ENCODE assay signal across 25 mouse cellular contexts in genomic region chr1:20791414-20791813, GRCm38 (mm10). TPM values are rescaled to one million over a fixed set of nuclear protein-coding genes. Genes with fewer than 3 reads are reported as not detected.
"Had no signal": no experiment of that assay in that cellular context is flagged by ENCODE, and none has a peak within 500 bp of the region (broad histone marks: within the 10 kb centered on the region; RNA-seq: fewer than 3 reads in every experiment).

No protein-coding gene starts in this region.

- ATAC-seq: liver, postnatal 0 days; lung, postnatal 0 days; midbrain, embryonic 13.5 days; midbrain, embryonic 15.5 days had no signal

- H3K27me3 ChIP-seq: liver, embryonic 15.5 days; lung, embryonic 15.5 days; midbrain, embryonic 13.5 days; midbrain, embryonic 15.5 days; neural tube, embryonic 13.5 days; neural tube, embryonic 15.5 days had no signal

- DNase-seq: liver, postnatal 0 days; lung, adult 2 months; lung, postnatal 14 days; lung, postnatal 36 days; retina, postnatal 1 day; right cerebral cortex, adult 18-20 months; right cerebral cortex, postnatal 25 days; right cerebral cortex, postnatal 4 days; spleen, adult 18-20 months; thymus, adult 18-20 months; thymus, postnatal 14 days; thymus, postnatal 36 days had no signal

- H3K36me3 ChIP-seq: liver, embryonic 15.5 days; lung, embryonic 15.5 days; midbrain, embryonic 10.5 days; midbrain, embryonic 13.5 days; midbrain, embryonic 15.5 days; neural tube, embryonic 13.5 days; neural tube, embryonic 15.5 days had no signal

- H3K4me3 ChIP-seq: liver, embryonic 15.5 days; lung, embryonic 15.5 days; midbrain, embryonic 10.5 days; midbrain, embryonic 13.5 days; midbrain, embryonic 15.5 days; myocyte; neural tube, embryonic 13.5 days; neural tube, embryonic 15.5 days had no signal

- H3K4me1 ChIP-seq: lung, embryonic 15.5 days; midbrain, embryonic 13.5 days; midbrain, embryonic 15.5 days; neural tube, embryonic 13.5 days; neural tube, embryonic 15.5 days had no signal

- H3K27ac ChIP-seq: liver, embryonic 15.5 days; lung, embryonic 15.5 days; midbrain, embryonic 10.5 days; midbrain, embryonic 13.5 days; midbrain, embryonic 15.5 days; neural tube, embryonic 13.5 days; neural tube, embryonic 15.5 days had no signal

- H3K4me2 ChIP-seq: liver, embryonic 15.5 days; lung, embryonic 15.5 days; midbrain, embryonic 13.5 days; midbrain, embryonic 15.5 days; neural tube, embryonic 13.5 days; neural tube, embryonic 15.5 days had no signal

- H3K9ac ChIP-seq: liver, embryonic 15.5 days; liver, postnatal 0 days; lung, embryonic 15.5 days; midbrain, embryonic 13.5 days; midbrain, embryonic 15.5 days; neural tube, embryonic 13.5 days; neural tube, embryonic 15.5 days had no signal

- H3K9me3 ChIP-seq: liver, embryonic 15.5 days; lung, embryonic 15.5 days; midbrain, embryonic 10.5 days; midbrain, embryonic 13.5 days; midbrain, embryonic 15.5 days; neural tube, embryonic 13.5 days; neural tube, embryonic 15.5 days had no signal

RNA-seq across cellular contexts. Expression of gene Il17f, which starts 1.0 kb away (rescaled TPM):
- total RNA-seq: megakaryocyte-erythroid progenitor cell, adult 5-6 weeks had no signal
- polyA plus RNA-seq: liver, embryonic 15.5 days; liver, postnatal 0 days; lung, adult 2 months; lung, embryonic 15.5 days; lung, postnatal 0 days; midbrain, embryonic 10.5 days; midbrain, embryonic 15.5 days; myocyte; neural tube, embryonic 13.5 days; neural tube, embryonic 15.5 days; small intestine, adult 2 months; stomach, embryonic 14.5 days; stomach, embryonic 16.5 days had no signal
